Mouse (Mus musculus): ENCODE results near the gene Srgap2. TPM values are rescaled to one million over a fixed set of nuclear protein-coding genes. Genes with fewer than 3 reads are reported as not detected.

Gene Srgap2
- total and polyA plus RNA-seq, 2 experiments from 2014 or later, result 5.9 to 18.1 TPM

GRCm38 (mm10) chr1:131482242-131482641 lies 44.9 kb downstream of the Srgap2 start:
- Histone ChIP-seq H3K27ac (ENCODE audit: low read depth) (no peak overlapping the region), H3K27me3 (ENCODE audit: control insufficient read depth, insufficient read depth, low read length) (no peaks in the 10 kb centered on the region), H3K4me1 (ENCODE audit: control insufficient read depth, insufficient read depth) (peaks cover 22% of the 10 kb centered on the region), H3K4me2 (ENCODE audit: low read depth, low read length) (no peak overlapping the region), H3K36me3 (replicated peaks; ENCODE audit: control insufficient read depth, insufficient read depth, low read length) (no peaks in the 10 kb centered on the region), H3K9ac (replicated peaks; ENCODE audit: low read depth, low read length) (no peak overlapping the region), H3K4me3 (ENCODE audit: low read depth, low read length) (no peak overlapping the region), H3K9me3 (replicated peaks; ENCODE audit: control insufficient read depth, low read length) (no peaks in the 10 kb centered on the region)
- 61% methylated on average over 3 of the region's 3 CpGs for WGBS
- TF ChIP-seq EP300 (IDR thresholded peaks at IDR 0.05; ENCODE audit: low read depth), result no peak
- ATAC-seq (ENCODE audit: insufficient read depth, low read depth) (no peak), DNase-seq (ENCODE audit: low spot score) (no peak)

GRCm38 (mm10) chr1:131481391-131481790 lies 45.8 kb downstream of the Srgap2 start:
- Histone ChIP-seq H3K4me3 (ENCODE audit: low read depth, low read length) (no peak overlapping the region), H3K9ac (replicated peaks; ENCODE audit: low read depth, low read length) (no peak overlapping the region), H3K27ac (ENCODE audit: low read depth) (no peak overlapping the region), H3K36me3 (replicated peaks; ENCODE audit: control insufficient read depth, insufficient read depth, low read length) (no peaks in the 10 kb centered on the region), H3K27me3 (ENCODE audit: control insufficient read depth, insufficient read depth, low read length) (no peaks in the 10 kb centered on the region), H3K4me1 (ENCODE audit: control insufficient read depth, insufficient read depth) (peaks cover 17% of the 10 kb centered on the region), H3K9me3 (replicated peaks; ENCODE audit: control insufficient read depth, low read length) (no peaks in the 10 kb centered on the region), H3K4me2 (ENCODE audit: low read depth, low read length) (no peak overlapping the region)
- DNase-seq (ENCODE audit: low spot score), result no peak
- no peak for TF ChIP-seq EP300 (IDR thresholded peaks at IDR 0.05; ENCODE audit: low read depth)
- ATAC-seq (ENCODE audit: insufficient read depth, low read depth), result no peak

GRCm38 (mm10) chr1:131478770-131479305 lies 48.3 kb downstream of the Srgap2 start:
- TF ChIP-seq CTCF (IDR thresholded peaks at IDR 0.05; ENCODE audit: low read depth) (no peak), EP300 (IDR thresholded peaks at IDR 0.05; ENCODE audit: low read depth) (peak; percentile 63; the same call in 1 of the 2 replicates)
- H3K9me3 ChIP-seq (replicated peaks; ENCODE audit: control insufficient read depth, low read length), result no peaks in the 10 kb centered on the region
- ATAC-seq (ENCODE audit: insufficient read depth, low read depth) (peak; percentile 90), DNase-seq (ENCODE audit: low spot score) (peak; percentile 70)
- H3K4me3 ChIP-seq (ENCODE audit: low read depth, low read length), result no peak overlapping the region
- H3K4me2 ChIP-seq (ENCODE audit: low read depth, low read length), result no peak overlapping the region
- peaks cover 11% of the 10 kb centered on the region for H3K4me1 ChIP-seq (ENCODE audit: control insufficient read depth, insufficient read depth)
- no peaks in the 10 kb centered on the region for H3K27me3 ChIP-seq (ENCODE audit: control insufficient read depth, insufficient read depth, low read length)
- H3K9ac ChIP-seq (replicated peaks; ENCODE audit: low read depth, low read length), result no peak overlapping the region
- peak overlapping the region; percentile 74 for H3K27ac ChIP-seq (ENCODE audit: low read depth)
- 8% methylated on average over 2 of the region's 2 CpGs for WGBS
- H3K36me3 ChIP-seq (replicated peaks; ENCODE audit: control insufficient read depth, insufficient read depth, low read length), result no peaks in the 10 kb centered on the region

DNA sequence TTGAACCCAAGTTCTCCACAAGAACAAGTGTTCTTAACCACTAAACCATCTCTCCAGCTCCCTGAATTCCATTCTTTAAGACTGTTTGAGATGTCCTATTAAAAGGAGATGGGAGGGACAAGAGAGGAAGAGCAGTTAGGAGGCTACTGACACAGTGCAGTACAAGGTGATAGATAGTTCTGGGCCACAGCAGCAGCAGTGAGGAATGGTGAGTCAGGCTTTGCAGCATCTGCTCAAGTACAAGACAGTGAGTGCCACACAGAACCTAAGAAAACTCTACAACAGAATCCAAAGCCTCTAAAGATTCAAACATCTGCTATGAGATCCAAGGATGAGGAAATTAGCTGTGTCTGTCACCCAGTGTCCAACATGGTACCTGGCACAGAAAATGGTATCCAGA lies 51.8 kb downstream of the Srgap2 start:
- Histone ChIP-seq H3K36me3 (replicated peaks; ENCODE audit: control insufficient read depth, insufficient read depth, low read length) (no peaks in the 10 kb centered on the region), H3K9me3 (replicated peaks; ENCODE audit: control insufficient read depth, low read length) (no peaks in the 10 kb centered on the region), H3K4me1 (ENCODE audit: control insufficient read depth, insufficient read depth) (peaks cover 14% of the 10 kb centered on the region), H3K4me3 (ENCODE audit: low read depth, low read length) (no peak overlapping the region), H3K4me2 (ENCODE audit: low read depth, low read length) (no peak overlapping the region), H3K27ac (ENCODE audit: low read depth) (no peak overlapping the region), H3K9ac (replicated peaks; ENCODE audit: low read depth, low read length) (no peak overlapping the region), H3K27me3 (ENCODE audit: control insufficient read depth, insufficient read depth, low read length) (no peaks in the 10 kb centered on the region)
- ATAC-seq (ENCODE audit: insufficient read depth, low read depth) (no peak), DNase-seq (ENCODE audit: low spot score) (no peak)
- TF ChIP-seq CTCF (IDR thresholded peaks at IDR 0.05; ENCODE audit: low read depth) (no peak), EP300 (IDR thresholded peaks at IDR 0.05; ENCODE audit: low read depth) (no peak)

DNA sequence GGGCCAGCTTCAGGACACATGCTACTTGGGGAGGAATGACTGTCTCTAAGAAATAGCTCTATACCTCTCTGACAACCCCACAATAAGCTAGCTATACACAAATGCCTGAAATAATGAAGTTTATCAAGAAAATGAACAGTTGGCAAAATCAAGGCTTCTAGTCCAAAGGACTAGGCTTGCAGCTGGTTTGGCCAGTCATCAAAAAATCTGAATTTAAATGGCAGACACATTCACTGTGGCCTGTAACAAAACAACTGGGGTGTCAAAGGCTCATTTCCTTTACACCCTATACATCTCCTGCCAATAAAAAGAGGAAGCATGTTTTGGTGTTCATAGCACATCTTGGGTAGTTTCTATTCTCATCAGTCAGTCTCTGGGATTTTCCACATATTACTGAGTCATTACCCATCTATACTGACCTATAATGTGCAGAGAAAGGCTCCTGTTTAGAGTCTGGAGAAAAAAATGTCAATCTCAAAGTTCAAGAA lies 53.5 kb downstream of the Srgap2 start:
- Histone ChIP-seq H3K9ac (replicated peaks; ENCODE audit: low read depth, low read length) (no peak overlapping the region), H3K4me2 (ENCODE audit: low read depth, low read length) (no peak overlapping the region), H3K36me3 (replicated peaks; ENCODE audit: control insufficient read depth, insufficient read depth, low read length) (no peaks in the 10 kb centered on the region), H3K9me3 (replicated peaks; ENCODE audit: control insufficient read depth, low read length) (no peaks in the 10 kb centered on the region), H3K27me3 (ENCODE audit: control insufficient read depth, insufficient read depth, low read length) (no peaks in the 10 kb centered on the region), H3K4me3 (ENCODE audit: low read depth, low read length) (no peak overlapping the region), H3K27ac (ENCODE audit: low read depth) (no peak overlapping the region), H3K4me1 (ENCODE audit: control insufficient read depth, insufficient read depth) (peaks cover 14% of the 10 kb centered on the region)
- no peak for TF ChIP-seq CTCF (IDR thresholded peaks at IDR 0.05; ENCODE audit: low read depth)
- TF ChIP-seq EP300 (IDR thresholded peaks at IDR 0.05; ENCODE audit: low read depth), result no peak
- ATAC-seq (ENCODE audit: insufficient read depth, low read depth), result no peak
- no peak for DNase-seq (ENCODE audit: low spot score)

DNA sequence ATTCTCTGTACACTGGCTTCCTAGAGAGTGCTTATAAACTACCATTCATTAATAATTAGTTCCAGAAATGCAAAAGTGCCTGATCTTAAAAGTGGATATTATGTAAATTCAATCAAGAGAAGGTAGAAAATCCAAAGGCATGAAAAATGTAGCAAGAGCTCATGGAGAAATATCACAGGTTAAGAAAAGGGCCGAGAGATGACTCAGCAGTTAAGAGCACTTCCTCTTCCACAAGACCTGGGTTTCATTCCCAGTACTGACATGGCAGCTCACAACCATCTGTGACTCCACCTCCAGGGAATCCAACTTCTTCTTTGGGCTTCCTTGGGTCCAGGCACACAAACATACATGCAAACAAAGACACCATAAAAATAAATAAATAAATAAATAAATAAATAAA lies 56.6 kb downstream of the Srgap2 start:
- TF ChIP-seq EP300 (IDR thresholded peaks at IDR 0.05; ENCODE audit: low read depth), result no peak
- TF ChIP-seq CTCF (IDR thresholded peaks at IDR 0.05; ENCODE audit: low read depth), result no peak
- no peaks in the 10 kb centered on the region for H3K9me3 ChIP-seq (replicated peaks; ENCODE audit: control insufficient read depth, low read length)
- WGBS, result 76% methylated on average over 1 of the region's 1 CpGs
- DNase-seq (ENCODE audit: low spot score), result no peak
- H3K36me3 ChIP-seq (replicated peaks; ENCODE audit: control insufficient read depth, insufficient read depth, low read length), result no peaks in the 10 kb centered on the region
- 0 out of 2 replicates have a peak, but pooled peaks cover 3% of the 10 kb centered on the region for H3K4me1 ChIP-seq (ENCODE audit: control insufficient read depth, insufficient read depth)
- no peak overlapping the region for H3K9ac ChIP-seq (replicated peaks; ENCODE audit: low read depth, low read length)
- ATAC-seq (ENCODE audit: insufficient read depth, low read depth), result no peak
- no peaks in the 10 kb centered on the region for H3K27me3 ChIP-seq (ENCODE audit: control insufficient read depth, insufficient read depth, low read length)
- H3K4me3 ChIP-seq (ENCODE audit: low read depth, low read length), result no peak overlapping the region
- H3K27ac ChIP-seq (ENCODE audit: low read depth), result no peak overlapping the region
- no peak overlapping the region for H3K4me2 ChIP-seq (ENCODE audit: low read depth, low read length)
